Mouse (Mus musculus) kidney, adult 9 months (tissue): ENCODE results near the gene Slc4a5.

ENCODE experiments used
- DNase-seq: peaks from one replicate; pipeline ENCODE4 v3.0.0; 2022

Gene Slc4a5

DNA sequence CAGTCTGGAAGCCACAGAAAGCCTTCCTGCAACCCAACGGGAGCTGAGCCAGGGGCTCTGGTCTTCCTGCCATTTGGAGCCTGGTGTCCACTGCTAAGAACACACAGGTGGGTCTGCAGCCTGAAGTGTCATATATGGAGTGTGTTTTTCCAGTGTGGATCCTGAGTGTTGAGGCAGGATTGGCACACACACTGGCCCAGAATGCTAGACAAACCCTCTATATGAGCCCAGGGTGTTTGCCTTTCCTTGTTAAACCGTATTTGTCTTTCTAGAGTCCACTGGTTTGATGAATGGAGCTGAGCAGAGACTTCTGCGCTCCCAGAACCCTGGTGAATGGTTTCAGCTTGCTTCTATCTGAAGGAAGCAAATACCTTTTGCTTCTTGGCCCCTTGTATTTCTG is at the start of gene Slc4a5:
Gene Slc4a5 (plus strand): TSS at position 15 of the 400 bp plus-strand sequence.
- no peak for DNase-seq

DNA sequence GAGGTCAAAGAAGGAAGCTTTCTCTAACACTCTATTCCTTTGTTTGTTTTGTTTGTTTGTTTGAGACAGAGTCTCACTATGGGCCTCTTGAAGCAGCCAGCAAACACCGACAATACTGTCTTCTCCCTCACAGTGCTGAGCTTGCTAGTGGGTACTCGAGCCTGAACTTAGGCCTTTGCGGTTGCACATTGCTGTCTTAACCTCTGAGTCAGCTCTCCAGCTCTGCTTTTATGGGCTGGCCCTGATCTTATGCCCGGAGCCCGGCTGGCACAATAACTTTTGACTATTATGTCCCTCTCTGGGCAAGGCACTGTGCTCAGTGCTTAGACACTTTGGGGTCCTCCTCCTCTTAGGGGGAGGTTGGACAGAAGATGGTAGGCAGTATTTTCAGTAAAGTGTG is 49.8 kb upstream of the Slc4a5 start:
- peak; percentile 67 for DNase-seq

DNA sequence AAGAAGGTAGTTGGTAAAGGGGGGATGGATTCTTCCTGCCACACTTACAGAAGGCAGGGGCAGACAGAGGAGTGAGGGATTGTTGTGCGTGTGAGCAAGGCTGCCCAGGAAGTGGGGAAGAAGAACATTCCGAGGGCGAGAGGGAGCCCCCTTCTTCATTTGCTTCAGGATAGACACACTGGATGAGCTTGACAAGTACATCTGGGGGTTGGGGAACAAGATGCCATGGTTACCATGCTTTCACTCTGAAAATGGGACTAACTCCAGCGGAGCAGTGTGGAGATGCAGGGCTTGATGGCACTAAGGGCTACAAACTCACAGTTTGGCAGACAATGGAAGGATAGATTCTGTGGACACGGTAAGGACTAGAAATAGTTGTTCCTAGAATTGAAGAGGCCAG is 48.6 kb upstream of the Slc4a5 start:
- DNase-seq = no peak

DNA sequence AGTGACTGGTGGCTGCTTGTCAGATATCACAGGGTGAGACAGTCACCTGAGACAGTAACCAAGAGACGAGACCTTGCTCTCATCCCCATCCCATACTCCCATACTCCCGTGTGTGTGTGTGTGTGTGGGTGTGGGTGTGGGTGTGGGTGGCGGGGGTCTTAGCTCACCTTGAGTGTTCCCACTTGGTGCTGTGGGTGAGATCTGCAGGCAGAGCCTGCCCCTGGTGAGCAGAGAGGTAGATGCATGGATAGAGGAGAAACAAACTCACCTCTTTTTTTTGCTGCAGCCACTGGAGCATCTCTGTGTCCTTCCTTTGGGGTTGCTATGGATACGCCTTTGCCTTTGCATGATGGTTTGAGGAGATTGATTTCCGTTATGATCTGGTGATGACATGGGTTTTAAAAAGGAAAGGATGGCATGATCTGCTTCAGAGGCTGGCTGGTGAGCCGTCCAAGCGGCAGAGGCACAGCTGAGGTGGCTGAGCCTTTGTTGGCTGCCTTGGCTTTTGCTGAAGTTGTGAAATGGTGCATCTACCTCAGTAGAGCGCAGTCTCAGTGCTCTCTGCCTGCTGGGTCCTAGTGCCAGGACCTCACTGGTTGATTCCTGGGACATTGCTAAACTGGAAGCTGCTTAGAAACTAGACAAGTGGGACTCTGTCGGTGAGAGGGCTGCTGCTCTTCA is 47.2 kb upstream of the Slc4a5 start:
- DNase-seq = no peak

DNA sequence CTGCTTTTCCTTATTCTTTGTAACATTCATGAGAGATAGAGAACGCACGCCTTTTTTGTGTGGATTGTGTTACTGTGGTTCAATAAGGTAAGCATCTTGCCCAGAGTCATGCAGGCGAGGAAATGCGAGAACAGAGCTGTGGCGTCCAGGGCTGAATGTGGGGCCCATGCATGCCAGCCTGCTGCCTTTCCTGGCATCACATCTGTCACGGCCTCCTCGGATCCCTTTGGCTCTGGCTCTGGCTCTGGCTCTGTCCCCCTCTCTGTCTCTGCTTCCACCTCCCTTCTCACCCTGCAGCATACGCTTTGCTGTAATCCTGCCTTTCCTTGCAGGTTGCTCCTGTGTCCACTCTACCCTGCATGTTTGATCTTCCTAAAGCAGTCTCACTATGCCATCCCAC is 43.6 kb upstream of the Slc4a5 start:
- DNase-seq = no peak

DNA sequence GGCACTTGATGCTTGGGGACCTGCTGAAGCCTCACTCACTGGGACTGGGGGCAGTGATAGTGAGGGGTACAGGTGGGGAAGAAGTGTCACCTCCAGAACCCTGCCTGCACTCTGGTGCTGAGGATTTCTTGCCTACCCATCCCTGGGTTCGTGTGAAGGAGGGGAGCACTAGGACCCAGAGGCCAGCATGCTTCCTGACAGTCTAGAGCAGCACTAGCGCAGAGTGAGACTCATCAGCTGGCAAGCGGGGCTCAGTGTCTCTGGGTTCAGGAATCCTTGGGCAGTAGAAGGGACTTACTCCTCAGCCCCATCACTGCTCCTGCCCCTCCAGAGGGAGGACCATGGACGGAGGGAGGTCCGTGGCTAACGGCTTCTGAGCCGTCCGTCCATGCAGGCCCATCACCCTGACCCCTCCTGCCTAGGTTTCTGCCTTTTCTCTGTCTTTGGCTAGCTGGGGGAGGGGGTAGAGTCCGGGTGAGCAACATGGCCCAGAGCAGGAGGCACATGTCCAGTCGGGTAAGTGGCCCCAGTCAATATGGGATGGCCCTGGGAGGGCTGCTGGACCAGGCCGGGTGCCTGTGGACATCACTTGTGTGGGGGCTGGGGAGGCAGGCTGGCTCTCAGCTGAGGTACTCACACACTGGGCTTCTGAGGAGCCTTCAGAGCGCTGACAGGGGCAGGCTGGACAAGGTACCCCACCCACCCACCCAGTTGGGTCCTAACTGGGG is 40.1 kb upstream of the Slc4a5 start:
- no peak for DNase-seq

DNA sequence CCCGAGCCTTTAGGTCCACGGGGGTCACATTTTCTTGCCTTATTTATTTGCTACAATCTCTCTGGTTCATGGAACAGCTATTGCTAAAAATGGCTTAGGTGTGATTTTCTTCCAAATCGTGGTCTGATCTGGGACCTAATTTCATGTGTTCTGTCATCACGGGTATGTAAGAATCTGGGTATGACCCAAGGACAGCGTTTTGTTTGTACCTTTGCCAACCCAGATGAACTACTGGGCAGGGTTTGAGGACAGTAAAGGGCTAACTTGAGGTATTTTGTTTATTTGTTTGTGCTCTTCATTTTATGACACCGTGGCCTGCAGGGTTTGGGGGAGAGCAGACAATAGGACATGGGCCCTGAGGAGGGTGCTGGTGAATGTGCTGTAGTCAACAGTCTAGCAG is 39.0 kb upstream of the Slc4a5 start:
- no peak for DNase-seq

DNA sequence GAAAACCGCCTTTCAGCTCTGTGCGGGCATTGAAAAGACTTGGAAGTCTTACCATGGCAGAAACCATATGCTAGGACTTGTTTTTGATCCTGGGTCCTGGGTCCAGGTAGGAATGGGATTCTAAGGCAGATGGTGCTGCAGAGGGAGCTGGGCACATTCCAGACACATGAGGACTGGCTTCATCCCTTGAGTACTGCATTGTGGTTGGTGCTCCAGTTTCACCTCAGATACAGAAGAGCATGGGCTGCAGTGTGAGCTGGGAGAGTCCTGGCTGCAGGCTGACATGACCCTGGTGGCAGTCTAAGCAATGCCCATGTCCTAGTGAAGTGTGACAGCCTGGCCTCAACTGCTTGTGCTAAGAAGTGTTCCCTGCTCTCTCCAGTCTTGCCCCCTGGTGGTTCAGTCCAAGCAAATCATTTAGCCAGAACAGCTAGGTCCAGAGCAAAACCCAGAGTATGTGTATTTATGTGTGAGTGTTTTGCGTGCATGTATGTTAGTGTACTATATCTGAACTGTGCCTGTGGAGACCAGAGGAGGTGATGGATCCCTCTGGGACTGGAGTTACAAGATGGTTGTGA is 34.7 kb upstream of the Slc4a5 start:
- DNase-seq = no peak

DNA sequence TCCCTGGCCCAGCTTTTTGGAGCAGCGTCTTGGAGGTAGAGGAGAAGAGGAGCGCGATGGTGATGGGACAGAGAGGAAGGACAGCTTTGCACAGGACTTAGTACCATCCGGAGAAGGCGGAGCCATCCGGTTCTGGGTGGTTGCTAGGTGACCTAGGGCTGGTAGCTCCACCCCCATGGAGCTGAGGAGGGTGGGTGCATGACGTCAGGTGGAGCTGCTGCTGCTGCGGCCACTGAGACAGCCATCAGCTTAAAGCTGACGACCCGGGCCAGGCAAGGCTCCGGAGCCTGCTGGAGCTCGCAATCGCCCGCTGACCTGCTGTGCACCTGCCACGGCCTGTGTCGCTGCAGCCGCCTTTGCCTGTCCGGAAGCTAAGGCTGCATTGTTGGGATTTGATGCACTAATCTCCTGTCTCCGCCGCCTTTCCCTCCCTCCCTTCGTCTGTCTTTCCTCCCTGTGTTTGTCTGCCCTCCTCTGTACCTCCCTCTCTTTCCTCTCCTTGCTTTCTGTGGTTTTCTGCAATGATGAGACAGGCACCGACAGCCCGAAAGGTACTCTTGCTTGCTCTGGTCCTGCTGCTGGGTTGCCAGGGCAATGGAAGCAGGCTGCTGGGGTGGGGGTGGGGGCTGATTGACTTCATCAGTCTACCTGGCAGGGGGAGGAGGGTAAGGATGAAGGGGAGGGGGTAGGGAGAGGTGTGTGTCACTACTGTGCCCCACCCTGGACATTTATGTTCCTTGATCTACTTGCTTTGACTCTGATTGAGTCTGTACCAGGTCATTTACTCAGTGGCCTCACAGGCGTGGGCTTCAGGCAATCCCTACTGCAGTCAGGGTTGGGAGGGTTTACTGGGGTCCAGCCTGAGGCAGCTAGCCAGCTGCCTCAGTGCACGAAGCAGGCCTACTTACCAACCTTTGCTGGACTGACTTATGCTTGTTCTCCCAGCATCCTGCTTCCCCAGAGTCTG is 33.5 kb upstream of the Slc4a5 start:
- peak; percentile 33 for DNase-seq

DNA sequence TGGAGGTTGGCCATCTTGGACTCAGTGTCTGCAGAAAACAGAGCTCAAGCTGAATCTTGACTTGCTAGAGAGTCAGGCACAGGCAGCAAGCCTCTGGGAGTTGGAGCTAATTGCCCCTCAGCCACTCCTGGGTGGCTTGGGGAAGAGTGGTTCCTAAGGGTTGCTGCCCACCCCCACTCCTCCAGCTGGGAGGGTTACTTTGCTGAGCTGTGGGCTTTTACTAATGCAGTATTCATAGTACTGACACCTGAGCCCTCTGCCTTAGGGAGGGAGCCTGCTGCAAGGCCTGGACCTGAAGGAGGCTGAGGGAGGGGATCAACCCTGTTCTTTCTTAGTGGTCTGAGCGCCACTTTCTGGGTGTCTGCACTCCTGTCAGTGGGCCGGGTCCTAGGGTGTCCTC is 32.7 kb upstream of the Slc4a5 start:
- DNase-seq = no peak

DNA sequence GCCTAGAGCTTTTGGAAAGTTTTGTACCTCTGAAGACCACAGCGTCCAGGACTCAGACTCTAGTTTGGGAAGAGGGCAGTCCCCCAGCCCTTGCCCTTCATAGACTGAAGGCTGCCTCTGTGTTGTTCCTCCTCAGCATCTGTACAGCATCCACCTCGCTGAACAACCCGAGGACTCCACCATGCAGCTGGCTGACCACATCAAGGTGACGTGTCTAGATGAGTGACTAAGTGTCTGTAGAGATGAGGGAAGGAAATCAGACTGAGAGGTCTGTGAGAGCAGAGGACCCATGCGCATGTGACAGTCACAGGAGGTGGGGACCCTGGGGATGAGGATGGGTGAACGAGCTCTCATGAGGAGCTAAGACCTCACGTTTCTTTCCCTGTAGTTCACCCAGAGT is 26.1 kb upstream of the Slc4a5 start:
- DNase-seq = no peak

DNA sequence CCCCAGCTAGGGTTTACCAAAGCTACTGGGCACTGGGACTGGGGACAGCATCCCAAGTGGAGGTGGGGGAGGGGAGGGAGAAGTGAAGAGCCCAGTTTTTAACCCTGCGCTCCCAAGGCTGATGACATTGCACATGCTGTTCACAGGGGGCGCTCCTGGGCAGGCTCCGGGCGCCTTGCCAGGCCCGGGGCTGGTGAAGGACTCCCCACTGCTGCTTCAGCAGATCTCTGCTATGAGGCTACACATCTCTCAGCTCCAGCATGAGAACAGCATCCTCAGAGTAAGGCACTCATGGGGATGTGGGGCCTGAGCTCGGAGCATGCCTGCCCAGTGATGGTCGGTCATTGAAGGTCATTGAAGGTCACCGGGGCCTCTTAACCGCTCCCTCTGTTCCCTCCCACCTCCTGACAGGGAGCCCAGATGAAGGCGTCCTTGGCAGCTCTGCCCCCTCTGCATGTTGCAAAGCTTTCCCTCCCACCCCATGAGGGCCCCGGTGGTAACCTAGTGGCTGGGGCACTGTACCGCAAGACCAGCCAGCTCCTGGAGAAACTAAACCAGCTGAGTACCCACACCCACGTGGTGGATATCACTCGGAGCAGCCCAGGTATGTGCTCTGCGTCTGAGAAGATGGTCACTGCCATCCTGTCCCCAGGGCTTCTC is 22.2 kb upstream of the Slc4a5 start:
- DNase-seq = peak; percentile 63

DNA sequence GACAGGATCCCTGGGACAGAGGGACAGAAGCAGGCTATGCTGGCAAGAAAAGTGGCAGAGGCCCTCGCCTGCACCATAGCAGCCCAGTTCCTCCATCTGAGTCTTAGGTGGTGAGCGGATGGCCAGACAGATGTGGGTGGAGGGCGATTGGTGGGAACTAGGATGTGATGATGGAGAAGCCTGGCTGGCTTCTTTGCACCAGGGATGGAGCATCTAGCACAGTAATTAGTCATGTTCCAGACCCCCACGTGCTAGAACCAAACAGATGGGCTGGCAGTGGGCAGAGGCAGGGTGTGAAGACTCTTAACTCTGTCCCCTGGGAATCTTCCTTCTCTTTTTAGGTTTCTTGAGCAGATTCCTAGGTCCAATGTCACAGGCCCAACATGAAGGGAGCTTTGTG is 16.3 kb upstream of the Slc4a5 start:
- DNase-seq = no peak

DNA sequence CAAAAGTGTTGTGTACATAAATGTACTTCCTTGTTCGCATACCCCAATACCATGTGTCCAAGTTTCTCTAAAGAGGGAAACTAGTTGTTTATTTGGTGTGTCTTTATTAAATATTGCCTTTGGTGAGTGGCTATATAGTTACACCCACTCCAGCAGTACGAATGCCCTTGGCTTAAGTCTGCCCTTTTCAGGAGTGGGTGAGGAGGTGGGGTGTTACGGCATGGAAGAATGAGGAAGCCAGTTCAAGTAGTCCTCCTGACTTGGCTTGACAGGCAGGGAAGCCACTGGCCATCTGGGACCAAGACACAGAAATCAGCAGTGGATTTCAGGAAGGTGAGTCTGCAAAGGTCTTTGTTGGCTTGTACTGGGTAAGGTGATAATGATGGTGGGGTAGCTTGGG is 13.8 kb upstream of the Slc4a5 start:
- no peak for DNase-seq

DNA sequence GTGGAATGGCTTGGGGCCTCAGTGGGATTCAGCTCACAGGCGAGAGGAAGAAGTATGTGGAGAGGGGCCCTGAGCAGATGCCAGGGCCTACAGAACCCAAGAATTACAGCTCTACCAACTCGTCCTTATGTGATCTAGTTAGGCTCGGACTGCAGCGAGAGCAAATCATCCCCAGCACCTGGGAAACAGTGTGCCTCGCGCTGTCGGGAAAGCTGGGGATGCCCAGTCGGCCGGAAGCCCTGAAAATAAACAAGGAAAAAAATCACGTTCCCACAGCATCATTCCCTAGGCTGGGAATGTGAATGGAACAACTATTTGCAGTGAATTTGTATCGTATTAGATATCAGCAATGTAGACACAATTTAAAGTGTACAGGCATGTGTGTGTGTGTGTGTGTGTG is 13.3 kb upstream of the Slc4a5 start:
- no peak for DNase-seq

DNA sequence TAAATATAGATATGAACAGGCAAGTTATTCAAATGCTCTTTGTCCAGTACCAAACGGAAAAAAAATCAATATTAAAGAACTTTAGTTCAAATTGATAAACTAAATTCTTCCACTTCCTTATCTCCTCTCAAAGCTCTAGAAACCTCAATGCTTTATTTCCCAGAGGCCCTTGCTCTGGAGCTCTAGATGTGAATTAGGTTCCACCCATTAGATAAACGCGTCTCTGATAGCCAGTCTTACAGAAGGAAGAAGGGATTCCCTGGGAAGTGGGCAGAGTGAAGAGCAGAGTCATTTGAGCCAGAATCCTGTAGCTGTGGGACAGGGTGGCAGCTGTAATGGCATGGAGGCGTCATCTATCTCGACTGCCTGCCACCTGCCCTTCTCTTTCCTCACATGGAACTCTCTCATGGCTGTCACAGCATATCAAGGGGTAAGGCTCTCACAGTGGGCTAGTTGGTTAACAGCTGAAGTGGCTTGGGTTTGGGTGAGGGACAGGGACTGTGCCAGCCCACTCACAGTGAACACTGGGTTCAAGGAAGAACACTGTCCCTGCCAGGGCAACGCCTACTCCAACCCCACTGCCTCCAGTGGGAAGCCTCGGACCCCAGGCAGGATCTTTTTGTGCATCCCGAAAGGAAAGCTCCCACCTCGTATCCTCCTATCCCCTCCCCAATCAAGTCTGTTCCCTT is 12.1 kb upstream of the Slc4a5 start:
- no peak for DNase-seq

DNA sequence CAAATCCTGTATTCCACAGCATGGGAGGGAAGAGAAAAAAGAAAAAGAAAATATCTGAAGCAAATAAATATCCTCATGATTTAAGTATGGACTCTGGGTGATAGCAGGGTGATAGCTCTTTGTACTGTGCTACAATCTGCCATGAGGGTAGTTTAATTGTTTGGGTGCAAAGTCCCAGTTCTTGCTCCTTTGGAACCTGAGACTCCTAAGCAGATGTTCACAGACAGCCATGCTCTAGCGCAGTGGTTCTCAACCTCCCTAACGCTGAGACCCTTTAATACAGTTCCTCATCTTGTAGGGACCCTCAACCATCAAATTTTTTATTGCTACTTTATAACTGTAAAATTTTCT is 11.6 kb upstream of the Slc4a5 start:
- no peak for DNase-seq

DNA sequence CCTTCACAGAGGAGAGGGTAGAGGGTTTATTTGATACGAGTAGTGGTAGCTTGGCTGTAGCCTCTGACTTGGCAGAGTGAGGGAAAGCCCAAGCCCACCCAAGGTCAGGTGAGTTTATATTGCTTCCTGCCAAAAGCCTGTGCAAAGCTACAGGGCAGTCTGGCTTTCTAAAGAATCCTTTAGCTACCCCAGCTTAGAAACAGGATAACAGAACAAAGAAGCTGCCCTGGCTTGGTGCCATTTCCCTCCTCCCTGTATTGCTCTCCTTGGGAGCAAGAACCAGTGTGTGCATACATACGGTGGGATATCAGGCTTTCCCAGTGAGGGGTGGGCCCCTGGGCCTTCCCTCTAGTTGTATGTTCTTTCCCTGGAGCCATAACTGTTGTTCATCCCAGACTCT is 9.1 kb upstream of the Slc4a5 start:
- no peak for DNase-seq

DNA sequence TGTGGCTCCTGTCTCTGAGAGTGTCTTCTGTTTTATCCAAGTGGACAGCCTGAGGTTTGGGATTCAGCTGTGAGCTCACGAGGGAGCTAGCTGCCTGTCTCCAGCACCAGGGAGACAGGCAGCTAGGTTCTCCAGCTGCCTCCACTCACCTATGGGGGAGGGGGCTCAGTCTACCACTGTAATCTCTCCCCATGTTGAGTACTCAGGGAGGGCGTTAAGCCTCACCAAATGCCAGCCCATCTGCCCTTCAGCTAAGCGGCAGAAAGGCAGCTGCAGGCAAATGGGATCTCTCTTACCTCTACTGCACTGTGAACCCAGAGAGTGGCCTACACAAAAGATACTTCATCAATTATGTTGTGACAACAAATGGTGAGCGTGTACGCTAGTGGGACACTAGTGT is 8.1 kb upstream of the Slc4a5 start:
- DNase-seq = no peak

DNA sequence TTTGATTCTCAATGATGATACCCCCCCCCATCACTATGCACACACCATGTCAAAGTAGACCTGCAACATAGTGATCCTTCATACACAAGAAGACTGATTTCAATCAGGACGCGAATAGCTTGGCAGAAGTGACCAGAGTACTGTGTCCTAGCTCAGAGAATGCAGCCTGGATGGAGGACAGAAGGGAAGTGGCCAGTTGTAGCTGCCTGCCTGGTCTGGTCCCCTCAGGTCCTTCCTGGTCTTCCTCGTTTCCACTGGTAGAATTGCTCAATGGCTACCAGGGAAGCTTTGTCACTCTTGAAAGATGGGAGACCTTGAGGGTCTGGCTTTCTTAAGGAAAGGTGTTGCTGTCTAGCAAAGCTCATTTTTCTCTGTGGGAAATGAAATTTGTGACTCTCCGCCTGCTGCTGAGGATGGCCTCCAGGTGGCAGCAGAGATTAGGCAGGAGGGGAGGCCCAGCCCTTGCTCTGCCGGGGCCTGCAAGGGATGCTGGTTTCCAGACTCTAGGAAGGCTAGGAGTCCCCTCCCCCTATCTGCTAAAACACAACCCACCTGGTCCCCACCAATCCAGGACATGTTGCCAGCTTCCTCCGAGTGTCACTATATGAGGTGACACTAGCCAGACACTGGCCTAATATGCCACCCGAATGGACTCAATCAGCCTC is 4.5 kb upstream of the Slc4a5 start:
- DNase-seq = peak; percentile 61

DNA sequence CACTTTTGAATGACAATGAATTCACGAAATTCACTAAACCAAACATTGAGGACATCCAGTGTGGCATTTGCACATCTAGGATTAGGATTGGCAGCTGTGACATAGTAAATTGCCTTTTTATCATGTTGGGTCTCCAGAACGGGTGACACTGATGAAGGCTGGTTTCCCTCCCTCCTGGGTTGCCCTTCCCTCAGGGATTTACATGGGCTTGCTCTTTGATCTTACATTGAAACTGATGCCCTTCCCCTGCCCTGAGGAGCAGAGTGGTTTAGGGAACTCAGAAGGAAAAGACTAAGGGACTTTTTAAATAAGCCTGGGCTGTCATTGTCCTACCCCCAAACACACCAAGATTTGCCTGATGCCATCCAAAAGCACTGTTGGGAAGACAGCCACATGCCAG is 11.9 kb downstream of the Slc4a5 start:
- no peak for DNase-seq

DNA sequence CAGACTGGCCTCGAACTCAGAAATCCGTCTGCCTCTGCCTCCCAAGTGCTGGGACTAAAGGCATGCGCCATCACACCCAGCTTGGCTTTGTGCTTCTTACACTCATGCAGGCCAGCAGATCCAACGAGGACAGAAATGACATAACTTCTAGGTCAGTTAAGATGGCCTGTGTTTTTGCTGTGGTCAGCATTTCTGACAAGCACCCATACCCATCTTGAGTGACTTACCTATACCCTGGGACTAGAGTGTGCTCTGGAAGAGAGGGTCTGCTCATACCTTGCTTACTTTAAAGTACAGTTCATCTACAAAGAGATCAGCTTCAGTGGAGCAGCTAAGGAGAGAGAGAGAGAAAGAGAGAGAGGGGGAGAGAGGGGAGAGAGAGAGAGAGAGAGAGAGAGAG is 13.7 kb downstream of the Slc4a5 start:
- no peak for DNase-seq
